Mouse (Mus musculus) ovary, postnatal 10 days (tissue): Measurements from ENCODE around the gene Tvp23a.

Experiments used
- DNase-seq: peaks from one replicate; pipeline ENCODE4 v3.0.0; 2022; ENCODE audit warnings: low spot score

The Tvp23a gene

DNA sequence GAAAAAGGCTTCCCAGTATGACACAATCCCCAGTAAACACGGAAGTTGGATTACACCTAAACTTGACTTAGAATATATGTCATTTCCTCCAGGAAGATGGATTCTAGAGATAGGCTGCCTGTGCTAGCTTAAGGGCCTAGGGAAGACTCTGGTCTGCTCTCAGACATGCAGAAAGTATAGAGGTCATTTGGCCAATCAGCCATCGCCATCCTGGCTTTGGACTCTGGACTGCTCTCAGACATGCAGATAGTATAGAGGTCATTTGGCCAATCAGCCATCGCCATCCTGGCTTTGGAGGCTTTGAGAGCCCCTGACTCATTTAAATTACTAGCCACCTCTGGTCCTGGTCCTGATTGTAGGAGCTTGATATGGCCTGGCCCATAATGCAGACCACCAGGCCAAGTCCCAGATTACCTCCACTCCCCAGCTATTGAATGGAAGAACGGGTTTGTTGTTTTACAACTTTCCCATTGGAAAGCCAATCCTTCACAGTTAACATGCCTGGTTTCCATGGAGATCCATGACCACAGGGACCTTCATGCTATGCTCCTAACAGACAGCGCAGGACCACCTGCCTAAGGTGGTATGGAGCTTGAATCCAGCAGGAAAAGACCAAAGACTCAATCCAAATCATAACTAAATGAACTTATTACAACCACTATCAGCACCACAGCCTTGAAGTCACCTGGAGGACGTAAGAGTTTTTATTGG lies 6.9 kb upstream of the Tvp23a start:
- no peak for DNase-seq

DNA sequence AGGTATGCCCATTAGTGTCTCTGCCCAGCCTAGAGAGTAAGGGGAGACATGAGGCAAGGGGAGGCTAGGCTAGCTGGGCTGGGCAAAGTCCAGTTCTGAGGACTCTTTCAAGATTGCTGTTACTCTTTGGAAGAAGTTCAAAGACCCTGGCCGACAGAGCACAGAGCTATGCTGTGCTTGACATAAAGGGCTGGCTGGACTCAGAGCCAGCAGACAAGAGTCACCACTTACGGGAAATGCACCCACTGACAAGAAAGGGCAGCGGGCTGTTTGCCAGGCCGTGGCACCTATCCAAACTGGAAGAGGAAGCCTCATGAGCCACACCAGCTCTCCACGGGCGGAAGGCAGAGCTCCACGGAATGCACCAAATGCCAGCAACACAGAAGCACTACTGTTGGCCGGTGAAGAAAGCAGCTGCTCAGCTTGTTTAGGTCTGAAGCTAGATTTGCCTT lies 5.3 kb upstream of the Tvp23a start:
- peak; percentile 41 for DNase-seq

- no peak for DNase-seq
Observed at GRCm38 (mm10) chr16:10451906-10452305, 4.7 kb upstream of the Tvp23a start.

- DNase-seq: no peak
Observed at GRCm38 (mm10) chr16:10448931-10449330, 1.8 kb upstream of the Tvp23a start.

GRCm38 (mm10) chr16:10447781-10448180 lies 619 bp upstream of the Tvp23a start:
- no peak for DNase-seq

GRCm38 (mm10) chr16:10446573-10447263 lies 444 bp downstream of the Tvp23a start:
- DNase-seq: no peak

GRCm38 (mm10) chr16:10443723-10444122 lies 3.4 kb downstream of the Tvp23a start:
- no peak for DNase-seq

DNA sequence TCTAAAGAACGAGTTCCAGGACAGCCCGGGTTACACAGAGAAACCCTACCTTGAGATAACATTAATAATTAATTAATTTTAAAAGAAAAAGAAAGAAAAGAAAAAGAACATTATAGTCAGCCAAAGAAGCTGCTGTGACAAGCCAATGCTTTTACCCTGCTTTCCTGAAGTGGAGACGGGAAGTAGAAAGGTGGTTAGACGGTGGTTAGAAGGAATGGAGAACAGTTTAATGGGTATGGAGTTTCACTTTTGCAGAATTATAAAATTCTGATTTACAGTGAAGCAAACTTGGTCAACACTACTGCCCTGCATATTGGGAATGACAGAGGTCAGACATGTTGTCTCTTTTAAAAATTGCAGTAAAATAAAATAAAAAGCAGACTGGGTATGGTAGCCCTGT lies 5.4 kb downstream of the Tvp23a start:
- DNase-seq: no peak

DNA sequence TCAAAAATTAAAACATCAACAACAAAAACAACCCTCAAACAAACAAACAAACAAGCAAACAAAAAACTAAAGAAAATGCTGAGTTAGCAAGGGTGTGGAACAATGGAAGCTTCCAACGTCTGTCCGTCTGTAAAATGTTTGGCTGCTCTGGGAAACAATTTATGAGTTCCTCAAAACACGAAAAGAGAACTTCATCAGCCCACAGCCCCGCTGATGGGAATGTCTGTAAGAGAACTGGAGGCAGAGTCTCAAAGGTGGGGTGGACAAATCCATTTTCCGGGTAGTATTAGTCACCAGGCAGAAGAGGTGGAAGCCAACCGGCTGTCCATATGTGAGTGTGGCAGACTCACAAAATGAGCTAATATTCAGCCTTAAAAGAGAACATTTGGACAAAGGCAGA lies 5.8 kb downstream of the Tvp23a start:
- no peak for DNase-seq

DNA sequence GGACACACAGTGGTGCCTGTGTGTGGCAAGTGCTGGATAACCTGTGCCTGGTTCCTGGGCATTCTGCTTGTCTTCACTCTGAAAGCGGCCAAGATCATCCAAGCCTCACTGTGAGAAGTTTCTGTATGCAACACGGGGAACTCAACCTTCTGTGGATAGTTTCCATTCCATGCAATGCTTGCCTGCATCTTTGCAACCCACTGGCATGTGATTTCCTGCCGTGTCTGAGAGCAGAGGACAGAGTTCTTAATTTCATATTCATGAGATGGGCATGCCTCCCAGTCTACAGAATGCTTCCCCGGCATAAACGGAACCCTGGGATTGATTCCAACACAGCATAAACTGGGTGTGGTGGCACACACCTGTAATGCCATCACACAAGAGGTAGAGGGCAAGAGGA lies 9.1 kb downstream of the Tvp23a start:
- no peak for DNase-seq

DNA sequence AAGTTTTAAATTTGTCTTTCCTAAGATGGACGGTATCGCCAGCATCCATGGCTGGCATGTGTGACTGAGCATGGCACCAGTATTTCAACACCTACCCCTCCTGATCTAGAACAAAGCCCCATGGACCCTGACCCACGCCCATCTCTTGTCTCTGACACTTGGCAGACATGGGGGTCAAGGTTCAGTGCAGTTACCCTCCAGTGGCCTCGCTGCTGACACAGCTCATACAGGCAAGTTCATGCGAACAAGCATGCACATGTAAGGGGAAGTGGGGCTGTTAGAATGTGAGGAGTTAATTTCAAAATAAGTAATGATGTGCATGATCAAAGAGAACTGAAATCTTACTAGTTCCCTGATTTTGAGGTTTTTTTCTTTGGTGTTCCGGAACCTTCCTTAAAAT lies 11.0 kb downstream of the Tvp23a start:
- DNase-seq: no peak

GRCm38 (mm10) chr16:10433344-10433743 lies 13.8 kb downstream of the Tvp23a start:
- DNase-seq: no peak

DNA sequence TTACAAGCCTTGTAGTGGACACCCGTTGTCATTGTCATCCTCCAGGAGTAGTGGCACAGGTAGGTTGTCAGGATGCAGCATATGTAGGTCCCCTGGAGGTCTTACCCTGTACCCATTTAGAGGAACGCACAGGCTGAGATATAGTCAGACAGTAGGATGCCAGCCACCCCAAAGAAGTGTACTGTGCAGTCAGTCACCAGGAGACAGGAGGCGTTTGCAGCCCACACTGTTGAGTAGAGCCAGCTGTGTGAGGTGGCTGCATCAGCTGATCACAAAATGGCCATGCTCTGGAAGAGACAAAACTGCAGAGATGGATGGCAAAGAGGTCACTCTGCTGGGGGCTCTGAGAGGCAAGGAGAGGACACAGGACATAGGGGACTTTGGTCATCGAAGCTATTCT lies 14.8 kb downstream of the Tvp23a start:
- no peak for DNase-seq

DNA sequence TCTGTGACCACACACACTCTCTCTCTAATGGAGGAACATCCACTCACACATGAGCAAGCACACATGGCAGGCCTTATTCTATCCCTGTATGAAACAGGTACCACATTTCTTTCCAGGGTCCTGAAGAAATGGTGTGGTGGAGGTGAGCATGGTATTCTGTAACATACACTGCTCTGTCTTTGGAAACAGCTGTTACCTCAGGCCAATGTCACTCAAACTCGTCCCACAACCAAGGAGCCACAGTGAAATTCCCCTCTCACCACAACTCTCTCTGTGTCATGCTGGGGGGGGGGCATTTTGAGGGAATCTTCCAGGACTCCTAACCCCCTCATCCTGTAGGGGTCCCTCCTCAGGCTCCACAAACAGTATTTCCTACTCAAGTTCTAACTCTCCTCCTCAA lies 15.3 kb downstream of the Tvp23a start:
- no peak for DNase-seq

DNA sequence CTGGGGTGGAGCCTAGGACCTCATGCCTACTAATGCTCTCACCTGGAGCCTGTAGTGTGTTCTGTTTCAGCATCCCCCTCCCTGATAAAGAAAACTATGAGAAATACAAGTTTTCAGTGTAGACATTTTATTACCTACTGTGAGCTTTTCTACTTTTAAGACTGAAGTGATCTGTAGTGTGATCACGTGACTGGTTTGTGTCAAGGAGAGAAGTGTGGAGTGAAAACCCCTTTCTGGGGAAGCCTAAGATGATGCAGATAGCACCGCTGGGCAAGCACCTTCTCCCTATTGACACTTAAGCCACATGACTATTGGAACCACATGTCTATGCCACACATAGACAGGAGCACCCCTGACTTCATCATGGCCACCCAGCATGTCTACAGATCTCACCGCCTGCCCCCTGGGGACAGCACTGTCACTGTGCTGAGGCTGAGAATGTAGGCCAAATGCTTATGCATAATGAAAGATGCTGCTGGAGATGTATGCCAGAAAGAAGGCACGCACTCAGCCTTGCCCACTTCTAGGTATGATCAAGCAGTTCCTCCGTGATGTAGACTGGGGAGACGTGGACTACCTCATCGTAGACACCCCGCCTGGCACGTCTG lies 26.6 kb downstream of the Tvp23a start:
- DNase-seq: no peak

DNA sequence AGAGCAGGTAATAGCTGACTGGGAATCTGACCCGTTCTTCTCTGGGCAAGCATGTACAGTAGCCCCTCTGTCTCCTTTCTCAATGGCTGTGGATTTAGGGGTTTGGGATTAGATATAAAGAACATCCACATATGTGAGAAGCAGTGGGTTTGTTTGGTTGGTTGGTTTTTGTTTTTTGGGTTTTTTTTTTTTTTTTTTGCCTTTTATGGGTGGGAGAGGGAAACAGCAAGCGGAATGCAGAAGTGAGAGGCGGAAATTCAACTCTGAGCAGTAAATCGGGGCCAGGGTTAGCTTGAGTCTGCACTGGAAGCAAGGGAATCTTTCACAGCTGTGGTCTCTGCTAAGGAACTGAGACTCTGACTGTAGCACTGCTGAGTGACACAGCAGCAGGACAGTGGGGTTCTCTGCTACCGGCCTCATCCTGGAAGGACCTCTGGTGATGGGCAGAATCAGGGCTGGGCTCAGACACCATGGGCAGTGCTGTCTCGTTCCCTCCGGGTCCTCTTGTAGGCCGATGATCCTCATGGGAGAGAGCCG lies 29.4 kb downstream of the Tvp23a start:
- DNase-seq: no peak

- DNase-seq: no peak
Observed at GRCm38 (mm10) chr16:10416866-10417265, 30.3 kb downstream of the Tvp23a start.

DNA sequence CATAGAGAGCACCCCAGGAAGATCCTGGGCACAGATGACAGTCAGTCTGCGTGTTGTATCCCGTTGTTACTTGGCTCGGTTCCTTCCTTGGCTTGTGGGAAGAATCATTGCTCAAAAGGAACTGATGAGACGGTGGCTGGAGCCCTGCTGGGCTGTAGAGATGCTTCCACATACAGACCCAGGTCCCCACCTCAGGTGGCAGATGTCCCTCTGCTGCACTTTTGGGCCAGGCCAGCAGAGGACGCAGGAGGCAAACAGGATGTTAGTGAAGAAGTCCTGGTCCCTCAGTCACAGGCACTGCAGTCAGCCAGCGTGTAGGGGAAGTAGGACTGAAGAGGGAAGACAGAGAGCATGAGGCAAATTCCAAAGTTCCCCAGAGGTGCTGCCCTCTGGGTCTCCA lies 31.2 kb downstream of the Tvp23a start:
- no peak for DNase-seq

GRCm38 (mm10) chr16:10411764-10412746 lies 35.1 kb downstream of the Tvp23a start, which contains the start of gene Nubp1:
TSS of gene Nubp1 (plus strand) at chr16:10411948.
- DNase-seq: peak; percentile 89

DNA sequence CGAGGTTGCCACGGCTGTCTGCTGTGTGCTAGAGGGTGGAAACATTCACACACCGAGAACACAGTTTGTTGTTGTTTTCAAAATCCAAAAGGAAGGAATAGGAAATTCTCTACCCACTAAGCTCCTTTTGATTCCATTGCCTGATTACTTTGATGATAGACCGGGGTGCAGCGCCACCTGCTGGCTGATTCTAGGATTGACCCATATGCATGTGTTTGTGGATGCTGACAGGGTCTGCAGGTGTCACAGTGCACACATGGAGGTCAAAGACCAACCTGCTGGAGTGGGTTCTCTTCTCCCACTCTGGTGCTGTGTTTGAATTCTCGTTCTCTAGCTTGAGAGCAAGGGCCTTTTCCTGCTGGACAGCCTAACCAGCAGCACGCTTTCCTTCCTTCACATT lies 48.0 kb downstream of the Tvp23a start:
- DNase-seq: peak; percentile 73

DNA sequence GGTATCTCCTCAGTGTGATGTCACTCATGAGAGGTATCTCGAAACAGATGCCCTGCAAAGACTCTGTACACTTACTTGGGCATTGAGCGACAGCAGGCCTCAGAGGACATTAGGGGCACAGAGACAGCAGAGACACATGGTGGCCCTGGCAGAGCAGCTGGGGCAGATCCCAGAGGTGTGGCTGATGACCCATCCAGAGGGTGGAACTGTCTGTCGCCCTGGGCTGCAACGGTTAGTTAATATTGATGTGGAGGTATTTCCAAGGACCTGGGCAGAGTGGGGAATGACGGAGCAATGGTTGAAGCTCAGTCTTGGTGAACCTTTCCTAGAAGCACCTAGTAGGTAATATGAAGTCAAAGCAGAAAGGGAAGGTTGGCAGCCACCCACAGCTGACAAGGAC lies 48.4 kb downstream of the Tvp23a start:
- DNase-seq: no peak
